Mouse (Mus musculus): ENCODE results near the gene Ap2a2.
"Not testable (repeated sequence)": the region's sequence is repeated elsewhere in the genome, so short reads cannot be mapped to it uniquely, and the experiment has no call there.

DNA sequence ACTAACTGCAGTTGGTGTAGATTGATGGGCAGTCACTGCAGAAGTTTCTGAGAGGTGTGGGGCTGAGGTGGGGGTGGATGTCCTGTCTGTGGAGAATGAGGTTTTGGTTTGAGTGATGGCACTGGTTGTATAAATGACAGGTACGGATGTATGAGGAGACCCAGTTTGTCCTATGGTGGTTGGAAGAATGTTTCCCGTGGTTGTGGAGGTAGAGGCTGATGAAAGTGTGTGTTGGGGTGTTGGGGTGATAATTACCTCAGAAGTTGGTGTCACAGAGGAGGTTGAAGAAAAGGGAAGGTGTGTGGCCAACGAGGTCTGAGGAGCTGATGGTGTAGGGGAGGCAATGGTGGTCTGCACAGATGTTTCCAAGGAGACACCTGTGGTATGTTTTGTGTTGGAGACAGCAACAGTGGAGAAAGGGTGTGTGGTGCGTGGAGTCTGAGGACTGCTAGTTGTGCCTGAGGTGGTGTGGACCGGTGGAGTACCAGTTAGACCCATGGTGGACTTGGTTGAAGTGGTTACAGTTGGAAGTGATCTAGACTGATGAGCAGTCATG lies 77.4 kb downstream of the Ap2a2 start:
- not testable (repeated sequence) for TF ChIP-seq CTCF (IDR thresholded peaks at IDR 0.05; ENCODE audit: insufficient read depth, low read length); POLR2A (IDR thresholded peaks at IDR 0.05; ENCODE audit: borderline replicate concordance, extremely low read depth, low read depth, low read length)
